Mouse (Mus musculus): ENCODE data around the gene Rpl12. TPM values are rescaled to one million over a fixed set of nuclear protein-coding genes. Genes with fewer than 3 reads are reported as not detected.

Gene Rpl12
- polyA plus RNA-seq, 1 experiment = 289 TPM

- peak; percentile 78 to 80 for DNase-seq
- H3K4me1 ChIP-seq (ENCODE audit: control insufficient read depth, insufficient read depth, low read length) = peaks cover 14% of the 10 kb centered on the region
- H3K4me3 ChIP-seq (replicated peaks; ENCODE audit: insufficient read depth, low read depth, low read length) = no peak overlapping the region
- no peak overlapping the region for H3K27ac ChIP-seq (ENCODE audit: insufficient read depth, low read length)
- TF ChIP-seq CTCF (IDR thresholded peaks at IDR 0.05; ENCODE audit: borderline replicate concordance, insufficient read depth, low read depth, low read length) = peak; percentile 91
- no peak for TF ChIP-seq POLR2A (IDR thresholded peaks at IDR 0.05; ENCODE audit: borderline replicate concordance, insufficient read depth, low read length)
- 24% methylated on average over 10 of the region's 10 CpGs for WGBS
- no peaks in the 10 kb centered on the region for H3K27me3 ChIP-seq (ENCODE audit: control insufficient read depth, insufficient read depth, low read length)
Measured at GRCm38 (mm10) chr2:32928235-32928946, 33.0 kb upstream of the Rpl12 start.

- H3K4me3 ChIP-seq (replicated peaks; ENCODE audit: insufficient read depth, low read depth, low read length) = no peak overlapping the region
- no peak for DNase-seq
- peaks cover 14% of the 10 kb centered on the region for H3K4me1 ChIP-seq (ENCODE audit: control insufficient read depth, insufficient read depth, low read length)
- WGBS = 87% methylated on average over 19 of the region's 19 CpGs
- no peak overlapping the region for H3K27ac ChIP-seq (ENCODE audit: insufficient read depth, low read length)
- H3K27me3 ChIP-seq (ENCODE audit: control insufficient read depth, insufficient read depth, low read length) = no peaks in the 10 kb centered on the region
- no peak for TF ChIP-seq CTCF (IDR thresholded peaks at IDR 0.05; ENCODE audit: borderline replicate concordance, insufficient read depth, low read depth, low read length)
Measured at GRCm38 (mm10) chr2:32928947-32929829, 32.2 kb upstream of the Rpl12 start.

- DNase-seq = no peak
- Histone ChIP-seq H3K27ac (ENCODE audit: insufficient read depth, low read length) (no peak overlapping the region), H3K4me3 (replicated peaks; ENCODE audit: insufficient read depth, low read depth, low read length) (no peak overlapping the region), H3K4me1 (ENCODE audit: control insufficient read depth, insufficient read depth, low read length) (peaks cover 7% of the 10 kb centered on the region), H3K27me3 (ENCODE audit: control insufficient read depth, insufficient read depth, low read length) (no peaks in the 10 kb centered on the region)
- TF ChIP-seq POLR2A (IDR thresholded peaks at IDR 0.05; ENCODE audit: borderline replicate concordance, insufficient read depth, low read length) = no peak
- TF ChIP-seq CTCF (IDR thresholded peaks at IDR 0.05; ENCODE audit: borderline replicate concordance, insufficient read depth, low read depth, low read length) = no peak
- 70% methylated on average over 7 of the region's 7 CpGs for WGBS
Measured at GRCm38 (mm10) chr2:32931730-32932129, 29.6 kb upstream of the Rpl12 start.

GRCm38 (mm10) chr2:32938741-32939140, 22.6 kb upstream of the Rpl12 start:
- TF ChIP-seq POLR2A (IDR thresholded peaks at IDR 0.05; ENCODE audit: borderline replicate concordance, insufficient read depth, low read length) (no peak), CTCF (IDR thresholded peaks at IDR 0.05; ENCODE audit: borderline replicate concordance, insufficient read depth, low read depth, low read length) (no peak)
- H3K27ac ChIP-seq (ENCODE audit: insufficient read depth, low read length) = no peak overlapping the region
- no peak overlapping the region for H3K4me3 ChIP-seq (replicated peaks; ENCODE audit: insufficient read depth, low read depth, low read length)
- DNase-seq = no peak
- no peaks in the 10 kb centered on the region for H3K27me3 ChIP-seq (ENCODE audit: control insufficient read depth, insufficient read depth, low read length)
- no peaks in the 10 kb centered on the region for H3K4me1 ChIP-seq (ENCODE audit: control insufficient read depth, insufficient read depth, low read length)
- WGBS = 80% methylated on average over 5 of the region's 5 CpGs

- Histone ChIP-seq H3K4me1 (ENCODE audit: control insufficient read depth, insufficient read depth, low read length) (no peaks in the 10 kb centered on the region), H3K27me3 (ENCODE audit: control insufficient read depth, insufficient read depth, low read length) (no peaks in the 10 kb centered on the region), H3K27ac (ENCODE audit: insufficient read depth, low read length) (no peak overlapping the region), H3K4me3 (replicated peaks; ENCODE audit: insufficient read depth, low read depth, low read length) (no peak overlapping the region)
- TF ChIP-seq CTCF (IDR thresholded peaks at IDR 0.05; ENCODE audit: borderline replicate concordance, insufficient read depth, low read depth, low read length) (peak; percentile 17; the same call in 1 of the 2 replicates), POLR2A (IDR thresholded peaks at IDR 0.05; ENCODE audit: borderline replicate concordance, insufficient read depth, low read length) (no peak)
- 58% methylated on average over 5 of the region's 5 CpGs for WGBS
- DNase-seq = no peak
Measured at GRCm38 (mm10) chr2:32939418-32939817, 21.9 kb upstream of the Rpl12 start.

GRCm38 (mm10) chr2:32940483-32940882, 20.9 kb upstream of the Rpl12 start:
- over 99% methylated on average over 4 of the region's 4 CpGs for WGBS
- Histone ChIP-seq H3K4me3 (replicated peaks; ENCODE audit: insufficient read depth, low read depth, low read length) (no peak overlapping the region), H3K4me1 (ENCODE audit: control insufficient read depth, insufficient read depth, low read length) (no peaks in the 10 kb centered on the region), H3K27ac (ENCODE audit: insufficient read depth, low read length) (no peak overlapping the region), H3K27me3 (ENCODE audit: control insufficient read depth, insufficient read depth, low read length) (no peaks in the 10 kb centered on the region)
- DNase-seq = no peak
- no peak for TF ChIP-seq CTCF (IDR thresholded peaks at IDR 0.05; ENCODE audit: borderline replicate concordance, insufficient read depth, low read depth, low read length)
- TF ChIP-seq POLR2A (IDR thresholded peaks at IDR 0.05; ENCODE audit: borderline replicate concordance, insufficient read depth, low read length) = no peak

- WGBS = 89% methylated on average over 11 of the region's 11 CpGs
- Histone ChIP-seq H3K4me3 (replicated peaks; ENCODE audit: insufficient read depth, low read depth, low read length) (no peak overlapping the region), H3K27me3 (ENCODE audit: control insufficient read depth, insufficient read depth, low read length) (no peaks in the 10 kb centered on the region), H3K4me1 (ENCODE audit: control insufficient read depth, insufficient read depth, low read length) (no peaks in the 10 kb centered on the region), H3K27ac (ENCODE audit: insufficient read depth, low read length) (no peak overlapping the region)
- DNase-seq = no peak
- no peak for TF ChIP-seq CTCF (IDR thresholded peaks at IDR 0.05; ENCODE audit: borderline replicate concordance, insufficient read depth, low read depth, low read length)
- no peak for TF ChIP-seq POLR2A (IDR thresholded peaks at IDR 0.05; ENCODE audit: borderline replicate concordance, insufficient read depth, low read length)
Measured at GRCm38 (mm10) chr2:32947454-32947853, 13.9 kb upstream of the Rpl12 start.
